Mouse (Mus musculus) left cerebral cortex, adult 2 months (tissue): ENCODE results near the gene Atn1. TPM values are rescaled to one million over a fixed set of nuclear protein-coding genes. Genes with fewer than 3 reads are reported as not detected.

Source experiments
- DNase-seq, 2 experiments: peaks; one replicate each; pipeline ENCODE4 v3.0.0; 2021 to 2022; ENCODE audit warnings: low spot score in 2 of 2, mixed read lengths in 1 of 2; ENCODE audit errors: extremely low spot score in 1 of 2
- H3K27ac ChIP-seq: fragments of 200-600 bp; 2 replicates; pipeline ENCODE4 v1.8.1; 2022
- H3K4me3 ChIP-seq: fragments of 200-600 bp; 2 replicates; pipeline ENCODE4 v1.8.1; 2022
- CTCF ChIP-seq: fragments of 200-600 bp; IDR thresholded peaks from 2 replicates; pipeline ENCODE4 v1.8.1; 2022; ENCODE audit warnings: antibody characterized with exemption, mild to moderate bottlenecking, moderate library complexity
- intact Hi-C: fragments of 180-260 bp; cut with DNase I; formaldehyde crosslinking; loops from one replicate; pipeline ENCODE4 v1.15.1; 2025
- total RNA-seq, 2 experiments: library from RNA; stranded (reverse); gene quantifications; 2 replicates each; pipeline ENCODE4 v1.2.3; 2021

Atn1 gene
- total RNA-seq, 2 experiments from 2014 or later, result 170 to 181 TPM

DNA sequence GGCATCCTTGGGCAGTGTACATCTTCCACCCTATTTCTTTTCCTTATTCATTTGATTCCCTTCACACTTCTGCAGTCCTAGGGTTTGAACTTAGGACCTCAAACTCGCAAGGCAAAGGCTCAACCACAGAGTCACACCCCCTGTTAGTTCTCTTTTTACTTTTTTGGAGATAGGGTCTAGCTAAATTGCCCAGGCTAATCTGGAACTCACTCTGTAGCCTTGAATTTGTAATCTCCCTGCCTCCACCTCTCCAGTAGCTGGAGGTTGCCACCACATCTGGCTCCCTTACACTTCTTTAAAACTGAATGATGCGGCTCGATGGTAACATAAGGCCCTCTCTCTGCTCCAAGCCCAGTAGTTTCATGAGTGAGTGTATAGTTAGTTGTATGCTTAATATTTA, 21.9 kb downstream of the Atn1 start:
- Histone ChIP-seq H3K4me3 (no peak overlapping the region), H3K27ac (no peak overlapping the region)
- TF ChIP-seq CTCF, result no peak
- no peak for DNase-seq
- intact Hi-C loops, result no loop called here

DNA sequence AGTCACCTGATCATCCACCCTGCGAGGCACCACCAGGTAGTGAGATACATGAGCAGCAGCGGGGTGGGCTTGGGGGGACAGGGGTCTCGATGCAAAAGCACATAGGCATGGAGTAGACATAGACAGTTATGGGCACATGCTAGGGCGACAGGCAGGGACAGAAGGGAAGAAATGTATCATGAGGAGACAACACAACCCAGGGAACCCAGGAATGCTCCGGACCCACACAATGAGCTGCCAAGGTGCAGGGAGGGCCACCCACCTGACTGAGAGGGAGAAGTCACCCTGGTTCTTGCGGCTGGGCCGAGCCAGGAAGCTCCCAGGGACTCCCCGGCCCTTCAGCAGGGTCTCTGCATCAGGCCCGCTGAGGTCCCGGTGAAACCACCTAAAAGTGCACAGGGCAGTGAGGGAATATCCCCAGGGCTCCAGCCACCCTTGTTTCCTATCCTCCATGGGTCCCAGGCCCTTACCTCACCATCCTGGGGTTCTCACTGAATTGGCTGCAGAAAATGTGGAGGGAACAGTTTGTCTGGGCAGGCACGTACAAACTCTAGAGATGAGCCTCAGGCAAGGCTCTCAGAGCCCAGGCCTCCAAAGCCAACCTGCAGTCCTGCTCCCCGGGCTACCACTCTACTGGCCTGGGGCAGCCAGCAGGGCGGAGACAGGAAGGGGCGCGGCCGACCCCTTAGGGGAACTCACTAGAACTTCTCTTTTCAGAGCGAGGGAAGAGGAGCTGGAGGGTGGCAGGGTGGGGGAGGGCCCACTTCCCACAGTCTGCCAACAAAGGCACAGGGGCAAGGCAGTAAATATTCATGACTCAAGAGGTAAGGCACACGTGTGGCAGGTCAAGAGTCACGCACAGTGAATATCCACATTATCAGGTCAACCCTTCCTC, 23.6 kb downstream of the Atn1 start:
- intact Hi-C loops, result no loop called here
- no peak for TF ChIP-seq CTCF
- H3K4me3 ChIP-seq, result no peak overlapping the region
- no peak overlapping the region for H3K27ac ChIP-seq
- no peak for DNase-seq

DNA sequence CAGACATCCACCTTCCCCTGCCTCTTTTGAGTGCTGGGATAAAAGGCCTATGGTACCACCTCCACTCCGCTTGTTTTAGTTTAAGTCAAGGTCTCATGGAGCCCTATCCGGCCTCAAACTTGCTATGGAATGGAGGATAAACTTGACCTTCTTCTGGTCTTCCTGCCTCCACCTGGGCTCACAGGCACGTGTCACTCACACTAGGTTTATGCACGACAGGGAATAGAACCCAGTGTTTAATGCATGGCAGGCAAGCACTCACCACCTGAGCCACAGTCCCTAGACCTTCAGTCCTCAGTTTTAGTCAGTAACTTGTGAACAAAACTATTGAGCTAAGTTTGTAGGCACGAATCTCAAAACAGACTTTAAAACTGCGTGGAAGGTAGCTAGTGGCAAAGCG, 25.3 kb downstream of the Atn1 start:
- no peak for TF ChIP-seq CTCF
- intact Hi-C loops, result no loop called here
- DNase-seq, result no peak
- Histone ChIP-seq H3K27ac (no peak overlapping the region), H3K4me3 (no peak overlapping the region)

DNA sequence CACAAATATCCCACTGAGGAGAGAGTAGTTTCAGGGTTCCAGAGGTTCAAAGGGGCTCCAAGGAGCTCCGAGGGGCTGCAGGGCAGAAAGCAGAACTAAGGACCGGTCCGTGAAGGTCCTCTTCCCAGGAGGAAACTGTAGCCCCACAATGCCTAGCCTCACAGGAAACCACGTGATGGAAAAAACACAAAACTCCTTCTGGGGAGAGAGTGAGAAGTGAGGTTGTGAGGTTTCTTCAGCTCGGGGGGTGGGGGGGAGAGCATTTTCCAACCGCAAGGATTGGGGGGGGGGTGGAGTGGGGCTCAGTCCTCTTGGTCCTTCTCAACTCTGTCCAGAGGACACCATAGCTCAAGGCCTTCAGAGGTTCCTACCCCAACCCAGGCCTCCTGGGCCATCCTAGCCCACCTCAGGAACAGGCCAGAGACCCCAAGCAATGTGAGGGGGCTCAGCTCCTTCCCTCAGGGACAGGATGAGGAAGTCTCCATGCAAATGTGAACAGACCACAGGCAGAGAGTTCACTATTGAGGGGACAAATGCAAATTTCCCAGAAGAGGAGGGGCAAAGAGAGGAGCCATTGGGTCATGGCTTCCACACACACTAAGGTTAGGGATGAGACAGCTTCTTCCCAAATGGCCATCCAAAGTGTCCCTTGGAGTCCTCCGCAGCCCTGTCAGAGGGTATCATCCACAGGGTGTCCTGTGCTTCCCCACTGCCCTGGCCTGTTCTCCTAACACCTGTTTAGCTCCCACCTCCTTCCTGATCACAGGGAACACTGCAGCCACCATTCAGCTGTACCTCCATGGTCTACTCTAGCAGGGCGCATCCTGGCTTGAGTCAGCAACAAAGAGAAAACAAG, 26.2 kb downstream of the Atn1 start:
- TF ChIP-seq CTCF, result no peak
- DNase-seq, result no peak
- no peak overlapping the region for H3K27ac ChIP-seq
- intact Hi-C loops, result no loop called here
- H3K4me3 ChIP-seq, result no peak overlapping the region

DNA sequence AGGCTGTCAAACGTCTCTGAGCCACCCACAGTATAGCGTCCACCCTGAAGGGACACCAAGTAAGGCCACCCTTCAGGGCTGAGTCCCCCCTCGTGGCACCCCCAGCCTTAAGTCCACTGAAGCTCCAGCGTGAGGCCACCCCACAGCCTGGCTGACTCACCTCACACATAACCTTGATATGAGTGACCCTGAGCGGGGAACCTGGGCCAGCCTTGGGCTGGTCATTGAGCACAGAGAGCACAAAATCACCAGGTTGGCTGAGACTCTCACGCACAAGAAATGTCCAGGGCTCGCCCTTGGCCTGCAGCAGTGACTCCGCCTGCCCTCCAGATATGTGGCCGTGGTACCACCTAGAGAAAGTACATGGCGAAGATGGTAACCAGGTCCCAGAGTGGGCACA, 27.7 kb downstream of the Atn1 start:
- no peak overlapping the region for H3K4me3 ChIP-seq
- DNase-seq, result no peak
- intact Hi-C loops, result no loop called here
- TF ChIP-seq CTCF, result no peak
- H3K27ac ChIP-seq, result no peak overlapping the region

DNA sequence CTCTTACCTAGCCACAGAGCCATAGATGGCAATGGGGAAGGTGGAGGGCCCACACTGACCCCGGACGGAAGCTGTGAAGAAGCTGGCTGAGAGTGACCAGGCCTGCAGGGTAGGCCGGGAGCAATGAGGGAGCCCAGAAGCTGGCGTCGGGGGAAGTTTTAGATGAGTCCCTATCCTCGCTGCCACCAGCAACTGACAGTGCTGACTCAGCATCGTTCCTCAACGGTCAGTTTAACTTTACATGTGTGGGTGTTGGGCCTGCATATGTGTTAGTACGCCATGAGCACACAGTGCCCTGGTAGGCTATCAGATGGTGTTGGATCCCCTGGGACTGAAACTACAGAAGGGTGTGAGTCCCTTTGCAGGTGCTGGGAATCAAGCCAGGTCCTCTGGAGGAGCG, 31.9 kb downstream of the Atn1 start:
- TF ChIP-seq CTCF, result no peak
- intact Hi-C loops, result no loop called here
- no peak overlapping the region for H3K27ac ChIP-seq
- H3K4me3 ChIP-seq, result no peak overlapping the region
- DNase-seq, result no peak

DNA sequence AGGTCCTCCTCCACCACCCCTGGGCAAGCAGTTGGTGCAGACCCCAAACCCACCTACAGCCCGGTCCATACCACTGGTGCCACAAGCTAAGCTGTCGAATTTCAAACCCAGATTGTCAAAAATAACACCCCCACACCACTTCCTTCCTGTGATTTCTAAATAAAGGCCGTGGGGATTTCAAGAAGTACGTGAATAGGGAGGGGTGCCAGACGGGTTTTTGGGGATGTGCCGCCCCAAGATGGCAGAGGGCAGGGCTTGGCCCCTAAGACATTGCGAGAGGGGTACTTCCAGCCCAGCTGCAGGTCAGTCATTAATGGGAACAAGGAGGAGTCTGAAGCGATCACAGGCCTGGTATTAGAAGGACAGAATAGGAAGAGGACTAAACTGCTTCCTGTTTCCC, 32.8 kb downstream of the Atn1 start:
- DNase-seq, result no peak
- Histone ChIP-seq H3K4me3 (no peak overlapping the region), H3K27ac (no peak overlapping the region)
- TF ChIP-seq CTCF, result no peak
- intact Hi-C loops, result no loop called here

DNA sequence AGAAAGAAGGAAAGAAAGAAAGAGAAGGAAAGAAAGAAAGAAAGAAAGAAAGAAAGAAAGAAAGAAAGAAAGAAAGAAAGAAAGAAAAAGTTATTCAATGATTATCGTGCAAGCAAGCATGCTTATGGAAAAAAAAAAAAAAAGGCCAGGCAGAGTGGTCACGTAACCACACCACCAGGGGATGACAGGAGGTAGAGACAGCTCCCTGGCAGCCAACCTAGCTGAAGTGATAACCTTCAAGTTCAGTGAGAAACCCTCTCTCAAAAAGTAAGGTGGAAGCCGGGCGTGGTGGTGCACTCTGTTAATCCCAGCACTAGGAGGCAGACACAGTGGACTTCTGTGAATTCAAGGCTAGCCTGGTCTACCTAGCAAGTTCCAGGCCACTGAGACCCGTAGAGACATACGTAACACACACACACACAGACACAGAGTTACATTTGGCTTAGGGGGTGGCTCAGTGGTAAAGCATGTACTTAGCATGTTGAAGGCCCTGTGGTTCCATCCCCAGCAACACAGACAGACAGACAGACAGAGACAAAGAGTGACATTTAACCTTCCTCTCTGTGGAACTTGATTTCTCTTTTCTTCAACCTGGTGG, 33.3 kb downstream of the Atn1 start:
- no peak overlapping the region for H3K4me3 ChIP-seq
- intact Hi-C loops, result no loop called here
- no peak for TF ChIP-seq CTCF
- DNase-seq, result no peak
- no peak overlapping the region for H3K27ac ChIP-seq

DNA sequence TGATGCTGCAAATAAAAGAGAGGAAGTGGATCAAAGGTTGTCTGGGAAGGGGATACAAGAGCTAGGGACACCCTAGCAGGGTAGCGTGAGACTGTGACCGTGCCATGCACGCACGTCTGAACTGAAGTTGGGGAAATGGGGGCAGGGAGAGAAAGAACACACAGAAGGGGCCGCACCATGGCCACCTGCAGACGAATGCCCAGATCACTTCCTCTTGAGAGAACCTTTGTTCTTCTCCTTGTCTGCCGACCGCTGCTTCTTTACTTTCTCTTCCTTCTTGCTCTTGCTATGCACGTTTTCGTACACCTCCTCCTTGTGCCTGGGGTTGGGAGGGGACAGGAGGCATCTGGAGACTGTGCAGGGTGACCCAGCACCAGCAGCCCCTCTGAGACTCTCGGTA, 35.4 kb downstream of the Atn1 start:
- Histone ChIP-seq H3K4me3 (no peak overlapping the region), H3K27ac (no peak overlapping the region)
- no peak for TF ChIP-seq CTCF
- no peak for DNase-seq
- intact Hi-C loops, result no loop called here

DNA sequence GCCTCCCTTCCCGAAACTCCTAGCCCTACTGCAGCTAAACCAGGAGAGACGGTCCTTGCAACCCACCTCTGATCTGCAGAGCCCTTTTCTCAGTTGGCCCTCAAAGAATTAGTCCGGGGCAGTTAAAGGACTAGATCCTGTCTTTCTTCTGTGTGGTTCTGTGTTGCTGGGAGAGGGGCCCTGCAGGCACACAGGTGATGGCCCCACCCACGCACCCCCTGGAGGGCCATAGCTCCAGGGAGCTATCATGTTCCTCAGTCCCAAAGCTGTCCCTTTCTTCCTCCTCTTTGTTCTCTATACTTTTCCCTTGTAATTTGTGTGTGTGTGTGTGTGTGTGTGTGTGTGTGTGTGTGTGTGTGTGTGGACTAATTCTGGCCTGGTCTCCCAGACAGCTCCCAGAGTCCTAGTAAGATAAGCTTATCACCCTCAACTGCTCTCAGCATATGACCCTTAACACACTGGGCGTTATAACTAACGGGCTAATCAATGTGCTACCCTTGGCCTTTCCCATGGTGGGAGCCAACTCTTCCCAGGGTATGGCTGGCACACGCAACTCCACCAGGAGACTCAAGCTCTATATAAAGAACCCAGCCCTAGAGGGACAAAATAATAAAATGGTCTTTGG, 36.9 kb downstream of the Atn1 start:
- no peak for TF ChIP-seq CTCF
- intact Hi-C loops, result no loop called here
- H3K4me3 ChIP-seq, result no peak overlapping the region
- no peak overlapping the region for H3K27ac ChIP-seq
- DNase-seq, result no peak

DNA sequence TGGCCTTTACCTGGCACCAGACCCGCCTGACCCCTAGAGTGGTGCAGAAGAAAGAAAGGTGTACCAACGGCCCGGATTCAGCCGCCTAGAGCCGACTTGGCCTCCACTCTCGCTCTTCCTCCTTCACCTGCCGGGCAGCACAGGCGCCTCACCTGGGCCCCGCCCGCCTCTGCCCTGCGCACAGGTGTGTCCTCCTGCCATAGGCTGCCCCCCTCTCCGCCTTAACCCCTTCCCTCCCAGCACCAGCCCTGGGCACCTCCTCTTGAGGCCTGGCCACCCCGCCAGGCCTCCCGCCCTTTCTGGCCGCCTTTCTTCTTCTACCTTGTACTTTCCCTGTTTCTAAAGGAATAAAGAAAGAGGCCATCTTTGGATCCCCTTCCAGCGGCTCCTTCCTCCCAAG, 37.6 kb downstream of the Atn1 start:
- Histone ChIP-seq H3K27ac (no peak overlapping the region), H3K4me3 (no peak overlapping the region)
- DNase-seq, result no peak
- TF ChIP-seq CTCF, result no peak
- intact Hi-C loops, result no loop called here

DNA sequence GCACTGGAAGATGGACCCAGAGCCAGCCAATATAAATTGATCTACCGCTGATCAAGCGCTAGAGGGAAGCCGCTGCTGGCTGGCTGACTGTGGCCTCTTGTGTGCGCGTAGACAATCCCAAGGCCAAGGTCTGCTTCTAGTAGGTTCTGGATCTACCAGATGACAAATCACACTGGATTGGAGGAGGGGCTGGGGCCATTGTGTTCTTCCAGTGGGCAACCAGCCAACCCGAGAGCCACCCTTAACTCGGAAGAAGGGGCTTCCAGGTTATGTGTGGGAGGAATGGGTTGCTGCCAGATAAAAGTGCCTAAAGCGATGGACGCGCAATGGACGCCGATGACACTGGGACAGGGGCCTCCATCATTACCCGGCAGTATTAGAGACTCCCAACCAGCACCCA, 38.4 kb downstream of the Atn1 start:
- no peak overlapping the region for H3K27ac ChIP-seq
- intact Hi-C loops, result no loop called here

More for the DNA sequence above, 38.4 kb downstream of the Atn1 start:
- no peak for TF ChIP-seq CTCF
- H3K4me3 ChIP-seq, result no peak overlapping the region
- no peak for DNase-seq
